Mouse (Mus musculus): ENCODE results near the gene Defb35.
"Not testable (repeated sequence)": the region's sequence is repeated elsewhere in the genome, so short reads cannot be mapped to it uniquely, and the experiment has no call there.

Defb35 gene

DNA sequence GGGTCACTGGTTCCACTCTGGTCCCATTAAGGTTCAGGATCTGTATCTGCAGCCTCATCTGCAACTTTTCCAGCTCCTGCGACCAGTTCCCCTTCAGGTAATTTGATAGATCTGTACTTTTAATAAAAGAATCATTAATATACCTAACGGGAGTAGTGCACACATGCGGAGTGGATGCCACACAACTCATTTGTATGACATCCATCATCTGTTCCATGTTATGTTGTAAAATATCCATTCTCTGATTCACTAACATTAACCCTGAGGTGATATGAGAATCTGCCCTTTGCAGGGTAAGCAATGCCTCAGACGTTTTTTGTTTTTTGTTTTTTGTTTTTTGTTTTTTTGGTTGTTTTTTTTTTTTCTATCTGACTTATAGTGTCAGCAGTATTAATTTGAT, at the start of gene Defb35:
Gene Defb35, plus strand, starts transcription at position 301 of the 400 bp plus-strand sequence.
- DNase-seq (ENCODE audit: low spot score in 2 of 2), result not testable (repeated sequence)

DNA sequence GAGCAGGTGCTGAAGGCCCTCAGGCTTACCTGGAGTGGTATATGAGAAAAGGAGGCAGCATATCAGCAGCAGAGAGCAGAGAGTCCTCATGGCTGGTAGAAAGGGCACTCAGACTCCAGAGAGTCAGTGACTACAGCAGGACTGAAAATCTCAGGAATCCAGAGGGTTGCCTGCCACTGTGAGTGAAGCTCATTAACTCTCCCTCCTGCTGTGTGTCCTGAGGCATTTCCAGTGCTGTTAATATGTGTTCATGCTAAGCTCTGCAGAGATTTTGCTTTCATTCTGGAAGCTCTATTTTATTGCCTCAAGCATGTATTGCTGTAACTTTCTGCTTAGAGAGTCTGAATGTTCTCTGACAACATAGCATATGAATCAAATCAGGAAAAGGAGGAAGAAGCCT, 31.9 kb upstream of the Defb35 start, which contains the start of gene Defb11:
Gene Defb11, minus strand, starts transcription at position 123 of the 400 bp plus-strand sequence.
- DNase-seq (ENCODE audit: low spot score in 2 of 2), result not testable (repeated sequence)

DNA sequence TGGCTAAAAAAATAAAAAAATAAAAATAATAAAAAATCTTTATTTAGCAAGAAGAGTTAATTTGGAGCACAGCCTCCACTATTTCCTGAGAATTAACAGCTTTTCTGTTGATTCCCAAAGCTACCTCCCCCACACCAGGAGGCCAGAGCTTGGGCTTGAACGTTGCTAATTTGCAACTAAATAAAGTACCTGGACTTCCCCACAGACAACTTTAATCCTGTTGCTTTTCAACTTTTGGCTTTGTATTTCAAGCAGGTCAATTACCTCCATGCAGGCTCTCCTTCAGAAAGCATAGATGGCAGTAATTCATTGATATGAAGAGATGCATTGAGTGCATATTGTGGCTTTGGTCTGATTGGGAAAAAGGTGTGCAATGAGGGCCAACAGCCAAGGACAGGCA, 26.2 kb upstream of the Defb35 start:
- no peak for DNase-seq (ENCODE audit: low spot score in 2 of 2)

DNA sequence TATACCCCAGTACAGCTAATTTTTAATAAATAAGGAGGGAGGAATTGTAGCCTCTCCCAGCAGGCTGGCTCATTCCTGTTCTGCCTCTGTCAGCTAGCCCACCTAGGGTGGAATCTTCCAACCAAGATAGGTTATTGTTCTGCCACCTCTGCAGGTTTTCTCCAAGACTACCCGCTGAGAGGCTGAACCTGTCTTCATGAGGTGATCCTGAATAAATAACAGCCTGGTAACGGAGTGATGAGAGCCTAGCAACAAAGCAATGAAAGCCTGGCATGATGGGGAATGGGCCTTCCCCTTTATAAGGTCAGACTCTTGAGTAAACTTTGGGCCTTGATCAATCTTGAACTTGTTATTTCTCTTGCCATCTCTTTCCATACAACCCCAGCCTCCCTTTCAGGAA, 25.6 kb upstream of the Defb35 start:
- DNase-seq (ENCODE audit: low spot score in 2 of 2), result no peak

DNA sequence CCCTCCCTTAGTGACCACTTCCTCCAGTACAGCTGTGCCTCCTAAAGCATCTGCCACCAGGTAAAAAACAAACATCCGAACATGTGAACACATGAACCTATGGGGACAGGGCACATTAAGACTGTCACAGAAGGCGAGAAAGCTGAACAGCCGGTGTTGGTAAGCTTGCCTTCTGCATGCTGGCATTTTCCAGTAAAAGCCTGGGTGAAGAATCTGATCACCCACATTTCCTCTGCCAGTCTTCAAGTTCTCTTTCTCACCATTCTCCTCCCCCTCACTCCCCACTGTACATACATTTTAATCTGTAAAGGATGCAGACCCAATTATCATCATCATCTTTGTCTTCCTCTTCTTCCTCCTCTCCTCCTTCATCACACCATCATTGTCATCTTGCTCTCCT, 22.5 kb upstream of the Defb35 start:
- DNase-seq (ENCODE audit: low spot score in 2 of 2), result peak in 1 of 2 experiments; percentile 2

DNA sequence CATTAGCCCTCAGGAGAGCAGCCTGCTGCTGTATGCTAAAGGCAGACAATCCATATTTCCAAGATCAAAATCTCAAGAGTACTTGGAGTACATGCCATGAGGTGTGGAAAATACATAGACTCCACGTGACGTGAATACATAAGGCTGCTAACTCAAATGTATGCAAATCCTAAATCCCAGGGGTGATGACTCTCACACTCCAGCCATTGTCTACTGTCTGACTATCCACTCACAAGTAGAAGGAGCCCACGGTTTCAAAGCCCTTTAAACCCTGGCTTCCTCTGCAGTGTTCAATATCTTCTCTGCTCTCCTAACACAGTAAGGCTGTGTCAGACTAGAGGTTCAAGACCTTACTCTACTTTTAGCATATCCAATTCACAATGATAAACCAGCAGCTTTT, 7.4 kb upstream of the Defb35 start:
- not testable (repeated sequence) for DNase-seq (ENCODE audit: low spot score in 2 of 2)

DNA sequence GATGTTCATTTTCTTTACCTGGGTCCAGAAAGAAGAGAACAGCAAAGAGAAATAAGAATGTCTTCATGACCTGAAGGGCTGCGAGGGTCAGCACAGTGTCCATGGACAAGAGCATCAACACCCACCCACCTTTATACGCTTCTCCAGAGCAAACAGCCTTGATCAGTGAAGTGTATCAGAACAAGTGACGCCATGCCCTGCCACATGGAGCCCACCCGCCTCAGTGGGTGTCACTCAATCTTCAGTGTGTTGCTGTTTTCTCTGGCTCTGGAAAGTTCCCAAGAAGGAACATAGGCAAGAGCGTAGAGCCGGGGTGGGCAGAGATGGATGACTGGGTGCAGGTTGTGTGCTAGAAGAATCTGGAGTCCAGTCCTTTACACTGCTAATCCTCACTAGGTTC, 5.5 kb upstream of the Defb35 start, which contains the start of gene Defb15:
Gene Defb15, minus strand, starts transcription at position 101 of the 400 bp plus-strand sequence.
- DNase-seq (ENCODE audit: low spot score in 2 of 2), result no peak

DNA sequence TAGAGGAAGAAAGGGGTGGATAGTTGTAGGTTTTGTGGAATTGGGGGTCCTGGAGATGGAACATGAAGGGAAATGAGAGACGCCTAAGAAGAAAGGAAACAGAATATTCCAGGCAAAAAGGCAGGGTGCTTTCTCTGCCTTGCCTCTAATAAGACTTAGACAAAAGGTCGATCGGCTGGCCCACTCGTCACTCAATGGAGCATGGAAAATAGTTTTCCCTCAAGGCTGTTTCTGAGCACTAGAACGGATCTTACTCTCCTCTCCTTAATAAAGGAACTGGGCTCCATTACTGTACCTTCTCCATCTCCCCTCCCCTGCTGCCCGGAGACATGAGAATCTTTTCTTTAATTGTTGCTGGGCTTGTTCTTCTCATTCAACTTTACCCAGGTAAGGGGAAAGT, 8.3 kb downstream of the Defb35 start, which contains the start of gene Defb13:
Gene Defb13, plus strand, starts transcription at position 301 of the 400 bp plus-strand sequence.
- no peak for DNase-seq (ENCODE audit: low spot score in 2 of 2)

DNA sequence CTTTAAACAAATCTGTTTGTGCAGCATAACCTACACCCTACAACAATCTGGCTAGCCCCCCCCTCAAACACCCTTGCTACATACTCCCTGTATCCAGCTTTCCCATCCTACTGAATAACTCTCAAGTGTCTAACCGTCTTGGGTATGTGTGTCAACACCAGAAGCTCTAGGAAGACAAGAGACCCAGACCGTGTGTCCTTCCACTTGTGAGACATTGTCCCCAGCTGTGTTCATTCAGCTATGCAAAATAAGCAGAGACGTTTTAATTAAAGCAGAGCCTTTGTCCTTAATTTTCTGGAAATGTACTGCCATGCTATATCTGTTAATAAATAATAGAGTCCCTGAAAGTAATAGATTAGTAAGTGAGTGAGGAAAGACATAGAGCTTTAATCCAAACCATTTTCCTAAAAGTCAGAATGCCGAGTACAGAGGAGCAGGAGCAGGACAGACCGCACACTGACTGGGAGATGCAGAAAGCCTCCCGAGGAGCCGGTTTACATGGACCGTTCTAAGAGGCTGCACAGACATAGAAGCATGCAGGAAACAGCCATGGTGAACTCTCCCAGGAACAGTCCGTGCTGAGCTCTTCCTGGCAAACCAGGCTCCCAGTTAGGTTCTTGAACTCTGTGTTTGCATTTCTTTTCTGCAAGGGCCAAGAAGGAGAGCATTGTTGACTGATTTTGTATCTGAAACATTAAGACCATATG, 9.3 kb downstream of the Defb35 start:
- DNase-seq (ENCODE audit: low spot score in 2 of 2), result no peak

DNA sequence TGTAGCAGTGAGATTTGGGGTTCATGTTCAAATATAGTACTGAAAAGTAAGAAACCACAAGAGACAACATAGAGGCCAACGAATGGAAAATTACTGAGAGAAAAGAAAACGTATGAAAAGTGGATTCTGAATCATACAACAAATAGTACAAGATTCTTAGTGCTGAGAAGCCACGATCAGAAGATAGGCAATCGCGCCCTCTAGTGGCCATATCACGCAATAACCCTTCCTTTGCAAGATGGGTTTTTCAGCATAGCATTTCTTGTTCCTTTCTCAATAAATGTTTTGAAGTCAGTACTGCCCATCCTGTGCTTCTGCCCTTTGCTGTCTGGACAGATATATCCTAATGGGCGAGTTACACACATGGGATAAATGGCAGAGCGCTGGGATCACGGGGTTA, 17.2 kb downstream of the Defb35 start:
- DNase-seq (ENCODE audit: low spot score in 2 of 2), result peak in 1 of 2 experiments; percentile 19

DNA sequence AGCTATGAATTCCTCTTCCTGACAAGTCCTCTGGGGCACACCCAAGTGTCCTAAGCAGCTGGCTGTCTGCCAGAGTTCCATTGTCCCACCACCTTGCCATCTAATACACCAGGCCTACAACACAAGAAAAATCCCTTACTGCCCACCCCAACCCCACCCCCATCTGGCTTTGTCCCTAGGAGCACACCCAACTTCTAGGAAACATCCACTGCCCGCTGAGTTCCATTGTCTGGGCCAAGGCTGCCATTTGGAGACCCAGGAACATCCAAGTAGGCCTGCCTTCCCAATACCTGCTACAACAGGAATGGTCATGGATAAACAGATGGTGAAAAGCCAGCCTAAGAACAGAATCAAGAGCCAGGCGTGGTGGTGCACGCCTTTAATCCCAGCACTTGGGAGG, 18.2 kb downstream of the Defb35 start:
- no peak for DNase-seq (ENCODE audit: low spot score in 2 of 2)

DNA sequence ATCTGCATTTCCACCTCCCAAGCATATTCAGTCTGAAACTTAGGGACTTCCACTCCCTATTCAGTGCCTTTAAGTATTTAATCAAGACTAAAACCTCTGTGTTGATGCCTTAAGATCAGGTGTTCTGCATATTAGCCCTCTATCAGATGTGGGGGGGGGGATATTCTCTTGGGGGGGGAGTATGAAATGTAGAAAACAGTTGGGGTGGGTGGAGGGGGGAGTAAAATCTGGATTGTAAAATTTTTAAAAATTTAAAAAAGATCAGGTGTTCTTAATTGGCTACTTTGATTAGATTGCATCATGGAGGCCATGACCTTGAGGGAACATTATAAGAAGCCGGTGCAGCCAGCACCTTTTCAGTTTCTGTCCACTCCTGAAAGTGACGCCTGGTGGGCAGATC, 20.3 kb downstream of the Defb35 start, which contains the start of gene Fam90a1a:
Gene Fam90a1a, plus strand, starts transcription at position 301 of the 400 bp plus-strand sequence.
- DNase-seq (ENCODE audit: low spot score in 2 of 2), result no peak

DNA sequence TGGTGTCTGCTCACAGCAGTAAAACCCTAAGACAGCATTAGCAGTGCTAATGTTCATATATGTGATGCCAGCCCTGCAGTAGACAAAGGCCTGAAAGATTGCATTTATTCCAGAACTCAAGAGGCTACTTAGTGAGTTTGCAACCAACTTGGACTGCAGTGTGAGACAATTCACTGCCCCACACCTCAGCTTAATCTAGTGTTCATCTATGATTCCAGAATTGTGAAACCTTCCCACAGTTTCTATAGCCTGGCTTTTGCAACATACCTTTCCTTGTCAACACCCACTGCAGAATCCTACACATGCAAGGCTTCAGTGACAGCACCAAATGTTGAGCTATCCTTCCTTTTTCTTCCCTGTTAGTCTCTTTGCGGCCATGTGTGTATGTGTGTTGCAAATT, 28.5 kb downstream of the Defb35 start:
- DNase-seq (ENCODE audit: low spot score in 2 of 2), result no peak

DNA sequence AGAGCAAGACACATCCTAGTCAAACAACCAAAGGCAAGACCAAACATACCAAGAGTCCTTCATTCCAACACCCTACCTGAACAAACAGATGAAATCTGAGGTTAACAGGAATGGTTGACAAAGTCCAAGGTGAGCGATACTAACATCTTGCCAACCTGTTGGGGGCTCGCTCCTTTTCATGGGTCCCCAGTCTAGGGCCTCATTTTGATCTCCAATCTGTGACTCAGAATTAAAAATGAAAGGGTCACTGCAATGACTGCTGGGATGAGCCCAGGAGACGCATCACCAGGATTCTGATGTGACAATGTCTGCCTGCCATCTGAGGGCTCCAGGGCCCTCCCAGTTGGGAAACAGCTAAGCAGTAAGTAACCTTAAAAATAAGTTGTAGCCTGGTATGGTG, 31.3 kb downstream of the Defb35 start, which contains the start of gene Ccdc70:
Gene Ccdc70, plus strand, starts transcription at position 301 of the 400 bp plus-strand sequence.
- DNase-seq (ENCODE audit: low spot score in 2 of 2), result no peak

DNA sequence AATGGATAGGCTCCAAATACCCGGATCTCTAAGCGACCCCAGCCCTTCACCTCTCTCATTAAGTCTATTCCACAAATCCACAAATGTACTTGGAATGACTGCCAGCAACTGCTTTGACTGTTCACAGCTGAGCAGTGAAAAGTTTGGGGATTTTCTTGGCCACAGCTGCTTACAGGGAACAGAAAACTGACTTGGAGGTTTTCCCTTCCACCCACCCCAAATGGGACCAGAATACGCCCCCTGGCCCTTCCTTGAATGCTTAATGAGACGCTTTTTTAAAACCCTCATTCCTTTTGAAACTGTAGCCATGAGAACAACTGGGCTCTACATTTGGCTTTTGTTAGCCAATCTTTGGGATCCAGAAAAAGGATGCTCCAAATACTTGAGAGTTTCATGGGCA, 40.0 kb downstream of the Defb35 start:
- DNase-seq (ENCODE audit: low spot score in 2 of 2), result peak in 1 of 2 experiments; percentile 10

DNA sequence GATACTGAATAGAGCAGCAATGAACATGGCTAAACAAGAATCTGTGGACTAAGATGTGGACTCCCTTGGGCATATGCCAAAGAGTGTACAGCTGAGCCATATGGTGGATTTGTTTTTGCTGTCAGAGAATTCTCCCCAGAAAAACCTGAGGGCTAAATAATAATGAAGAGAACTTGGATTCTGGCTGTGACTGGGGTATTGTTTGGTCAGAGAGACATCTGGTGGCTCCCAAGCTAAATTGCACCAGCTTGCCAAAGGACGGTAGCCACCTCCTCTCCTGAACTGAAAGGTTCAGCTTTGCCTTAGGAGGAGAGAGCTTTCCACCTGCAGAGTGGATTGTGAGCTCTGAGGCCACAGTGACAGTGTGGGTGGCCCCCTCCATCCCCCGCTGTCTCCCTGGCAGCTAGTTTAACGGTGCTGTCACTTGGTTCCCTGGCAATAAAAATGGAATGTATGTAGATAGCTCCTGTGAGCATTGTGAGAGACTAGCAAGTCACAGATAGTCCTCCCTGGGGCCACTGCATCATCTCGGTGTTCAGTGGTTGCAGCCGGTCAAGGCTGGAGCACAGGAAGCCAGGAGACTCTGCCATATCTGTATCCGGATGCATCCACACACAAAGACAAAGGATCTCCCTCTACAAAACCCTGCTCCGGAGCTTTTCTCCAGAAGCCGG, 43.6 kb downstream of the Defb35 start:
- peak; percentile 24 to 28 for DNase-seq (ENCODE audit: low spot score in 2 of 2)

All from right cerebral cortex, postnatal 36 days (tissue).